Comparison of ENCODE assay signal across 17 mouse cellular contexts in the genomic region with DNA sequence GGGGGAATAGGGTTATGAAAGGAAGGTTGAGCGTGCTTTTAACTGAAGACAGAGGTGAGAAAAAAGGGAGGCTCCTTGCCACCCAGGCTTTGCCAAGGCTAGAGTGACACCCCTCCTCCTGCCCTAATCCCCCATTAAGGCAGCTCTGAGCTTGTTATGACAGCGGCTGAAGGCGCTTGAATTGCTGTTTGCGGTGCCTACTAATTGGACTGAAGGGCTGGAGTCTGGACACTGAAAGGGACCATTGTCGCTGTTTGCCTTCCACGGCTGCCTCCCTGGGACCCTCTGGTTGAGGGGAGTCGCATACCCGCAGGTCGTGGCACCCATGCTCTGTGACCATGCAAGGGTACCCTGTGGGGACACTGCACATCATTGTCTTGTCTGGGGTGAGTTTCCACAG. TPM values are rescaled to one million over a fixed set of nuclear protein-coding genes. Genes with fewer than 3 reads are reported as not detected.
DNase-seq lines count a peak whose midpoint lies in the region; ATAC-seq lines count a peak whose summit lies in the region.
"Had no signal": no experiment of that assay in that cellular context is flagged by ENCODE, and none has a peak within 500 bp of the region (broad histone marks: within the 10 kb centered on the region; RNA-seq: fewer than 3 reads in every experiment).

No protein-coding gene starts in this region.

- WGBS in hindbrain, embryonic 11.5 days = 14% methylated on average over 9 of the region's 9 CpGs
- WGBS in hindbrain, embryonic 10.5 days = 18% methylated on average over 9 of the region's 9 CpGs
- 2% methylated on average over 9 of the region's 9 CpGs for WGBS in forebrain, embryonic 12.5 days
- WGBS in hindbrain, embryonic 15.5 days = 5% methylated on average over 9 of the region's 9 CpGs
- 16% methylated on average over 9 of the region's 9 CpGs for WGBS in neural tube, embryonic 12.5 days

- no peak overlapping the region for H3K4me3 ChIP-seq in hindbrain, embryonic 11.5 days (ENCODE audit: low read depth, low read length)
- H3K4me3 ChIP-seq in hindbrain, embryonic 10.5 days = no peak overlapping the region
- peak overlapping the region; percentile 83 for H3K4me3 ChIP-seq in forebrain, embryonic 12.5 days (replicated peaks)
- peak overlapping the region; percentile 19 for H3K4me3 ChIP-seq in hindbrain, embryonic 15.5 days
- peak overlapping the region; percentile 20 for H3K4me3 ChIP-seq in neural tube, embryonic 12.5 days
- H3K4me3 ChIP-seq: embryonic facial prominence, embryonic 13.5 days; limb, embryonic 13.5 days; liver, embryonic 15.5 days had no signal

- H3K9ac ChIP-seq in hindbrain, embryonic 11.5 days (ENCODE audit: low read depth, low read length) = peak overlapping the region; percentile 34; the same call in 1 of the 2 replicates
- H3K9ac ChIP-seq in forebrain, embryonic 12.5 days = peak overlapping the region; percentile 99
- peak overlapping the region; percentile 42 for H3K9ac ChIP-seq in hindbrain, embryonic 15.5 days
- H3K9ac ChIP-seq in neural tube, embryonic 12.5 days = peak overlapping the region; percentile 99
- H3K9ac ChIP-seq: embryonic facial prominence, embryonic 13.5 days; limb, embryonic 13.5 days; liver, embryonic 15.5 days had no signal

- H3K36me3 ChIP-seq in hindbrain, embryonic 11.5 days (ENCODE audit: control insufficient read depth, insufficient read depth, low read length) = no peaks in the 10 kb centered on the region; the same call in 1 of the 2 replicates
- H3K36me3 ChIP-seq in hindbrain, embryonic 10.5 days = peaks cover 12% of the 10 kb centered on the region; the same call in 1 of the 2 replicates
- peaks cover 65% of the 10 kb centered on the region for H3K36me3 ChIP-seq in forebrain, embryonic 12.5 days (replicated peaks)
- peaks cover 13% of the 10 kb centered on the region; the same call in 1 of the 2 replicates for H3K36me3 ChIP-seq in hindbrain, embryonic 15.5 days
- peaks cover 49% of the 10 kb centered on the region for H3K36me3 ChIP-seq in neural tube, embryonic 12.5 days
- H3K36me3 ChIP-seq: embryonic facial prominence, embryonic 13.5 days; limb, embryonic 13.5 days; liver, embryonic 15.5 days had no signal

- peak overlapping the region; percentile 15; the same call in 1 of the 2 replicates for H3K4me2 ChIP-seq in hindbrain, embryonic 11.5 days (replicated peaks; ENCODE audit: low read depth, low read length)
- H3K4me2 ChIP-seq in forebrain, embryonic 12.5 days = peak overlapping the region; percentile 88
- peak overlapping the region; percentile 91 for H3K4me2 ChIP-seq in hindbrain, embryonic 15.5 days
- H3K4me2 ChIP-seq in neural tube, embryonic 12.5 days (replicated peaks) = peak overlapping the region; percentile 81
- H3K4me2 ChIP-seq: embryonic facial prominence, embryonic 13.5 days; limb, embryonic 13.5 days; liver, embryonic 15.5 days had no signal

- H3K4me1 ChIP-seq in hindbrain, embryonic 11.5 days (replicated peaks; ENCODE audit: control insufficient read depth, insufficient read depth, low read length) = peaks cover 22% of the 10 kb centered on the region
- H3K4me1 ChIP-seq in hindbrain, embryonic 10.5 days (replicated peaks) = peaks cover 39% of the 10 kb centered on the region
- peaks cover 88% of the 10 kb centered on the region for H3K4me1 ChIP-seq in forebrain, embryonic 12.5 days
- H3K4me1 ChIP-seq in hindbrain, embryonic 15.5 days (replicated peaks) = peaks cover 70% of the 10 kb centered on the region
- peaks cover 62% of the 10 kb centered on the region for H3K4me1 ChIP-seq in neural tube, embryonic 12.5 days

- H3K27ac ChIP-seq in hindbrain, embryonic 11.5 days (ENCODE audit: low read depth, low read length) = peak overlapping the region; percentile 91
- no peak overlapping the region for H3K27ac ChIP-seq in hindbrain, embryonic 10.5 days
- peak overlapping the region; percentile 99 for H3K27ac ChIP-seq in forebrain, embryonic 12.5 days
- H3K27ac ChIP-seq in hindbrain, embryonic 15.5 days (replicated peaks) = peak overlapping the region; percentile 92
- peak overlapping the region; percentile 86 for H3K27ac ChIP-seq in neural tube, embryonic 12.5 days
- H3K27ac ChIP-seq: embryonic facial prominence, embryonic 13.5 days; limb, embryonic 13.5 days; liver, embryonic 15.5 days had no signal

- H3K27me3 ChIP-seq in hindbrain, embryonic 11.5 days (ENCODE audit: control insufficient read depth, insufficient read depth, low read length) = peaks cover 40% of the 10 kb centered on the region
- peaks cover 100% of the 10 kb centered on the region for H3K27me3 ChIP-seq in hindbrain, embryonic 10.5 days (ENCODE audit: insufficient read depth, poor library complexity, severe bottlenecking)
- peaks cover 81% of the 10 kb centered on the region for H3K27me3 ChIP-seq in forebrain, embryonic 12.5 days
- H3K27me3 ChIP-seq in hindbrain, embryonic 15.5 days = no peaks in the 10 kb centered on the region
- peaks cover 41% of the 10 kb centered on the region for H3K27me3 ChIP-seq in neural tube, embryonic 12.5 days (replicated peaks)

- DNase-seq in hindbrain, embryonic 11.5 days (ENCODE audit: low spot score) = no peak
- DNase-seq in hindbrain, embryonic 10.5 days (ENCODE audit: low spot score) = no peak
- no peak for DNase-seq in lung, adult 18-20 months
- no peak for DNase-seq in left cerebral cortex, postnatal 4 days
- no peak for DNase-seq in adrenal gland, adult 18-20 months (ENCODE audit: low spot score in 2 of 2)
- DNase-seq: cerebellum, postnatal 14 days; gastrocnemius, postnatal 14 days; kidney, adult 11 months; kidney, postnatal 14 days; right cerebral cortex, postnatal 25 days had no signal

- intact Hi-C loops in left cerebral cortex, postnatal 4 days (cut with DNase I) = no loop called here

- no peaks in the 10 kb centered on the region for H3K9me3 ChIP-seq in hindbrain, embryonic 11.5 days (ENCODE audit: control insufficient read depth, low read length)
- H3K9me3 ChIP-seq in hindbrain, embryonic 10.5 days = no peaks in the 10 kb centered on the region
- no peaks in the 10 kb centered on the region for H3K9me3 ChIP-seq in forebrain, embryonic 12.5 days
- no peaks in the 10 kb centered on the region for H3K9me3 ChIP-seq in hindbrain, embryonic 15.5 days
- no peaks in the 10 kb centered on the region for H3K9me3 ChIP-seq in neural tube, embryonic 12.5 days
- H3K9me3 ChIP-seq: embryonic facial prominence, embryonic 13.5 days; limb, embryonic 13.5 days; liver, embryonic 15.5 days had no signal

- ATAC-seq in hindbrain, embryonic 11.5 days (ENCODE audit: low FRiP score) = no peak
- peak; percentile 47 for ATAC-seq in forebrain, embryonic 12.5 days (ENCODE audit: low FRiP score)
- no peak for ATAC-seq in hindbrain, embryonic 15.5 days (ENCODE audit: low FRiP score, low read depth)
- no peak for ATAC-seq in neural tube, embryonic 12.5 days (ENCODE audit: low FRiP score, low read depth)

RNA-seq across cellular contexts. Expression of gene Rhbg, which starts 34.6 kb away (rescaled TPM):
- polyA plus RNA-seq in hindbrain, embryonic 11.5 days (2014; fragmentation: Nextera tagmentation; extraction: Ambion mirVana) = 0.13 and 0.25 TPM in 2 replicates
- polyA plus RNA-seq in hindbrain, embryonic 10.5 days (2016; fragmentation: Nextera tagmentation; extraction: Ambion mirVana) = not detected in 2 replicates
- polyA plus RNA-seq in forebrain, embryonic 12.5 days (2016; fragmentation: Nextera tagmentation; extraction: Ambion mirVana) = 0.28 TPM in 1 of 2 replicates, not detected in the other
- 0.55 and 0.60 TPM in 2 replicates for polyA plus RNA-seq in hindbrain, embryonic 15.5 days (2015; fragmentation: Nextera tagmentation; extraction: Ambion mirVana)
- 0.32 and 0.79 TPM in 2 replicates for polyA plus RNA-seq in neural tube, embryonic 12.5 days (2016; fragmentation: Nextera tagmentation; extraction: Ambion mirVana)
- total RNA-seq in left cerebral cortex, postnatal 4 days (2021) = 1 to 10 TPM in 1 of 2 experiments, under 1 TPM in 1; 0.46 to 1.4 TPM
- 10 to 100 TPM; 11.2 to 17.8 TPM for total RNA-seq in adrenal gland, adult 18-20 months (2021)
- total RNA-seq: gastrocnemius, postnatal 14 days; heart, postnatal 25 days had no signal

Comparison
In these comparisons a context has a peak if more than half of its experiments do, and no peak if none do; other contexts are left out.
1. H3K4me3 ChIP-seq: peak in forebrain, embryonic 12.5 days (single experiment), hindbrain, embryonic 15.5 days (single experiment) and neural tube, embryonic 12.5 days (single experiment); none in hindbrain, embryonic 11.5 days (single experiment) and hindbrain, embryonic 10.5 days (single experiment).
2. H3K4me2 ChIP-seq: peak in every context shown above with its lines; median percentile 91 in hindbrain, embryonic 15.5 days; 88 in forebrain, embryonic 12.5 days; 81 in neural tube, embryonic 12.5 days; 15 in hindbrain, embryonic 11.5 days.
3. H3K9ac ChIP-seq: peak in every context shown above with its lines; median percentile 99 in forebrain, embryonic 12.5 days; 99 in neural tube, embryonic 12.5 days; 42 in hindbrain, embryonic 15.5 days; 34 in hindbrain, embryonic 11.5 days.